Mouse (Mus musculus): ENCODE measurements around the gene Git2. TPM values are rescaled to one million over a fixed set of nuclear protein-coding genes. Genes with fewer than 3 reads are reported as not detected.

Git2 gene
- total RNA-seq, 4 experiments from 2014 or later: 12.7 to 19.4 (median 16.6) TPM

DNA sequence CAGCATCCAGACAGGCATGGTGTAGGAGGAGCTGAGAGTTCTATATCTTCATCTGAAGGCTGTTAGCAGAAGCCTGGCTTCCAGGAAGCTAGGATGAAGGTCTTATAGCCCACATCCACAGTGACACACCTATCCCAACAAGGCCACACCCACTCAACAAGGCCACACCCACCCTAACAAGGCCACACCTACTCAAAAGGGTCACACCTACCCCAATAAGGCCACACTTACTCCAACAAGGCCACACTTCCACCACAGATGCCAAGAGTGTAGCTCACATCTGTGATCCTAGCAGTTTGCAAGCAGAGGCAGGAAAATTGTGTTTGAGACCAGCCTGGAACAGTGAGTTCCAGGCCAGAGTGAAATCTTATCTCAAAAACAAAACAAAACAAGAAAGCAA is 87.4 kb downstream of the Git2 start:
- no peak for DNase-seq (ENCODE audit: low spot score in 2 of 2)

DNA sequence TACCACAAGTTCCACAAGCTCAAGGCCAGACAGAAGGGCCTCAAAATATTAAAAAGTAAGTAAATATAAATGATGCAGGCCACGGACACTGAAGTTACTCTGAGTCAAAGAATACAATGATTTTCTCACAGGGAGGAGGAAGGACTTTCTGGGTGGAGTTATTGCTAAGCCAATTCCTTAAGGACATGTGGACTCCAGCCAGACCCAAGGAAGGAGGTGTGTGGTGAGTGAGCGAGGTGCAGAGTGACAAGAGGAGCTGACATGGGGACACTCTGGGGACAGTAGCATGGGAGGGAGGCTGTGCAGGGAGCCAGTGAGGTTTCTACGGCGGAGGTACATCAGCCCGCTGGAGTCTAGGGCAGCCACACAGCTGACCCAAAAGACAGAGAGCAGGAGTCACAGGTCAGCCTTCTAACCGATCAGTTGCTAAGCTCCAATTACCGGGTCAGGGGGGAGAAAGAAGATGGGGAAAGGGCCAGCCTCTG is 88.5 kb downstream of the Git2 start:
- DNase-seq (ENCODE audit: low spot score in 2 of 2): no peak

- DNase-seq (ENCODE audit: low spot score in 2 of 2): no peak
Measured at GRCm38 (mm10) chr5:114685986-114686385, 89.3 kb downstream of the Git2 start.

DNA sequence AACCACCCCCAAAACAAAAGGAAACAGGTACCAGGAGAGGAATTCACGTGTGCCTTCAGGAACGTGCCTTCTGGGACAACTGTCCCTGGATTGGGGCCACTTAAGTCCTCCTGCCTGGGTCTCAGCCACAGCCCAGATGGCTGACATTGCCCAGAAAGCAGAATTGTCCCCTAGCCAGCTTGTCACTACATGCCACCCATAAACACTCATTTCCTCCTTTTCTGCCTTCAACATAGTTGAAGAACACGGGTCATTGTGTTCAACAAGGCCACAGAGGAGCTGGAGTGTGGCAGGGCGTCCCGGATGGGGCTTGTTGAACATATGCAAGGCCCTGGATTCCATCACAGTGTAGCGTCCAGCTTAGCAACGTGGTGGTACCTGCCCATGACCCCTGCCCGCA is 93.6 kb downstream of the Git2 start:
- DNase-seq (ENCODE audit: low spot score in 2 of 2): no peak

- no peak for DNase-seq (ENCODE audit: low spot score in 2 of 2)
Measured at GRCm38 (mm10) chr5:114680676-114681285, 94.5 kb downstream of the Git2 start.

GRCm38 (mm10) chr5:114679841-114680591 is 95.3 kb downstream of the Git2 start:
- DNase-seq (ENCODE audit: low spot score in 2 of 2): no peak

Small RNA genes within 50 kb of the gene (microRNA-seq; reads per million reads assigned to microRNA genes)
- gene Mir7028: not detected

Other genes starting within 250 kb of the Git2 start
- under 1 TPM; 0.07 to 0.34 (median 0.30) TPM for gene Fam222a, start 207.5 kb downstream of the Git2 start, total RNA-seq (2022)
- gene Trpv4, start 117.1 kb downstream of the Git2 start, total RNA-seq (2022): 1 to 10 TPM; 1.3 to 1.7 (median 1.3) TPM
- gene Gltp, start 84.5 kb downstream of the Git2 start, total RNA-seq (2022): 1 to 10 TPM; 4.9 to 8.5 (median 6.7) TPM
- gene Tchp, start 67.8 kb downstream of the Git2 start, total RNA-seq (2022): 1 to 10 TPM; 3.1 to 3.9 (median 3.4) TPM
- 10 to 100 TPM; 12.8 to 15.7 (median 14.4) TPM for gene Ankrd13a, start 840 bp downstream of the Git2 start, total RNA-seq (2022)
- 1 to 10 TPM; 2.1 to 6.2 (median 3.1) TPM for gene 1500011B03Rik, start 48.0 kb upstream of the Git2 start, total RNA-seq (2022)
- not detected for gene 4930519G04Rik, start 78.1 kb upstream of the Git2 start, total RNA-seq (2022)
- not detected for gene Gm9936, start 83.2 kb upstream of the Git2 start, total RNA-seq (2022)
- 1 to 10 TPM in 2 of 4 experiments, under 1 TPM in 2; 0.19 to 1.6 (median 0.86) TPM for gene Oasl2, start 121.4 kb upstream of the Git2 start, total RNA-seq (2022)
- not detected for gene Oasl1, start 147.7 kb upstream of the Git2 start, total RNA-seq (2022)
- 10 to 100 TPM; 16.9 to 29.0 (median 26.0) TPM for gene 2210016L21Rik, start 166.6 kb upstream of the Git2 start, total RNA-seq (2022)
- not detected for gene Hnf1a, start 195.6 kb upstream of the Git2 start, total RNA-seq (2022)
- gene Sppl3, start 235.6 kb upstream of the Git2 start, total RNA-seq (2022): 10 to 100 TPM; 18.2 to 20.9 (median 20.0) TPM